Mouse (Mus musculus) T-cell, adult 2 months (primary cell): Measurements from ENCODE around the gene Mzf1.

ENCODE experiments used
- DNase-seq: peaks from one replicate; pipeline ENCODE4 v3.0.0; 2022; ENCODE audit warnings: low spot score

Gene Mzf1

GRCm38 (mm10) chr7:13003380-13003779 is 51.2 kb downstream of the Mzf1 start:
- no peak for DNase-seq

GRCm38 (mm10) chr7:13001584-13001983 is 53.0 kb downstream of the Mzf1 start:
- no peak for DNase-seq

GRCm38 (mm10) chr7:12998851-12999250 is 55.7 kb downstream of the Mzf1 start, which contains the start of gene Trim28:
Gene Trim28 (plus strand): TSS chr7:12999114.
- no peak for DNase-seq

- DNase-seq = no peak
Measured at GRCm38 (mm10) chr7:12998053-12998452, 56.5 kb downstream of the Mzf1 start, which contains the start of gene Slc27a5. Gene Slc27a5 (minus strand): TSS chr7:12998192.

- no peak for DNase-seq
Measured at GRCm38 (mm10) chr7:12997230-12997629, 57.3 kb downstream of the Mzf1 start.

GRCm38 (mm10) chr7:12995862-12996261 is 58.7 kb downstream of the Mzf1 start:
- no peak for DNase-seq

- DNase-seq = no peak
Measured at GRCm38 (mm10) chr7:12993148-12993547, 61.4 kb downstream of the Mzf1 start.
